Mouse (Mus musculus) CH12.LX (cell line): Measurements from ENCODE around the gene Mfsd2a. TPM values are rescaled to one million over a fixed set of nuclear protein-coding genes. Genes with fewer than 3 reads are reported as not detected.

Source experiments
- DNase-seq: peaks from one replicate; pipeline ENCODE4 v3.0.0-alpha.2; 2013; ENCODE audit errors: extremely low read depth
- H3K27ac ChIP-seq: 2 replicates; pipeline ENCODE4 v1.5.1; 2012; ENCODE audit warnings: low read depth, mild to moderate bottlenecking, control low read depth, moderate library complexity; ENCODE audit not compliant: insufficient read depth
- H3K27me3 ChIP-seq: replicated peaks from 2 replicates; pipeline ENCODE3; 2012; ENCODE audit warnings: inconsistent platforms
- H3K36me3 ChIP-seq, 2 experiments: replicated peaks in 1 of 2; 2 replicates each; pipeline versions ENCODE3 to v1.6.1; 2012; ENCODE audit warnings: inconsistent platforms in 1 of 2, low read length in 1 of 2, mild to moderate bottlenecking in 1 of 2, mixed read lengths in 1 of 2, moderate library complexity in 1 of 2; ENCODE audit not compliant: control insufficient read depth in 1 of 2, insufficient read depth in 1 of 2
- H3K4me1 ChIP-seq, 2 experiments: 2 replicates each; pipeline ENCODE4 v1.6.1; 2012; ENCODE audit warnings: inconsistent platforms in 1 of 2, moderate library complexity in 1 of 2; ENCODE audit not compliant: insufficient read depth in 2 of 2, control insufficient read depth in 1 of 2
- H3K4me2 ChIP-seq: 2 replicates; pipeline ENCODE4 v1.6.1; 2012; ENCODE audit warnings: low read depth, mild to moderate bottlenecking, control low read depth; ENCODE audit not compliant: poor library complexity, insufficient read depth, severe bottlenecking
- H3K4me3 ChIP-seq, 3 experiments: fragments of 150-350 bp in 1 of 3; sonication (generic) in 1 of 3; replicated peaks in 1 of 3; 2 replicates each; pipeline versions ENCODE3 to v1.5.1; 2011 to 2012; ENCODE audit warnings: low read depth in 2 of 3, low read length in 2 of 3, mild to moderate bottlenecking in 2 of 3, moderate library complexity in 2 of 3, control low read depth in 1 of 3, improper control_type of control experiment in 1 of 3, inconsistent platforms in 1 of 3, mixed read lengths in 1 of 3; ENCODE audit not compliant: poor library complexity in 1 of 3
- H3K79me2 ChIP-seq: replicated peaks from 2 replicates; pipeline ENCODE4 v1.6.1; 2012; ENCODE audit warnings: mild to moderate bottlenecking, moderate library complexity; ENCODE audit not compliant: control insufficient read depth, poor library complexity, insufficient read depth, severe bottlenecking; ENCODE audit errors: extremely low read depth
- H3K9ac ChIP-seq: 2 replicates; pipeline ENCODE4 v1.6.1; 2012; ENCODE audit warnings: low read depth, mild to moderate bottlenecking, control low read depth, moderate library complexity; ENCODE audit not compliant: insufficient read depth
- H3K9me3 ChIP-seq: replicated peaks from 2 replicates; pipeline ENCODE3; 2012; ENCODE audit warnings: low read length, inconsistent platforms, mixed read lengths
- E2F4 ChIP-seq: IDR thresholded peaks from 2 replicates; pipeline ENCODE4 v1.6.1; 2011; ENCODE audit warnings: low read depth, low read length, improper control_type of control experiment; ENCODE audit not compliant: insufficient replicate concordance
- HCFC1 ChIP-seq: IDR thresholded peaks from 2 replicates; pipeline ENCODE4 v1.6.1; 2012; ENCODE audit warnings: low read depth, mild to moderate bottlenecking, inconsistent platforms, low read length, improper control_type of control experiment
- JUND ChIP-seq: conservative IDR thresholded peaks from 2 replicates; pipeline ENCODE4 v1.6.1; 2011; ENCODE audit warnings: low read depth, low read length, improper control_type of control experiment
- MAFK ChIP-seq: IDR thresholded peaks from 2 replicates; pipeline ENCODE4 v1.6.1; 2011; ENCODE audit warnings: low read length, improper control_type of control experiment; ENCODE audit not compliant: insufficient replicate concordance
- MEF2A ChIP-seq: IDR thresholded peaks from 2 replicates; pipeline ENCODE4 v1.6.1; 2014; ENCODE audit warnings: low read depth, mild to moderate bottlenecking, inconsistent platforms, low read length, improper control_type of control experiment, borderline replicate concordance
- MXI1 ChIP-seq: IDR thresholded peaks from 2 replicates; pipeline ENCODE4 v1.6.1; 2011; ENCODE audit warnings: mild to moderate bottlenecking, low read depth, low read length, improper control_type of control experiment
- NELFE ChIP-seq: IDR thresholded peaks from 2 replicates; pipeline ENCODE4 v1.6.1; 2011; ENCODE audit warnings: low read depth, low read length, improper control_type of control experiment
- PAX5 ChIP-seq: IDR thresholded peaks from 2 replicates; pipeline ENCODE4 v1.6.1; 2012; ENCODE audit warnings: low read length, inconsistent platforms, mixed read lengths
- RAD21 ChIP-seq: IDR thresholded peaks from 2 replicates; pipeline ENCODE4 v1.6.1; 2011; ENCODE audit warnings: low read depth, mild to moderate bottlenecking, low read length, improper control_type of control experiment, moderate library complexity
- RCOR1 ChIP-seq: conservative IDR thresholded peaks from 2 replicates; pipeline ENCODE4 v1.6.1; 2012; ENCODE audit warnings: low read depth, mild to moderate bottlenecking, inconsistent platforms, low read length, improper control_type of control experiment
- TBP ChIP-seq: conservative IDR thresholded peaks from 2 replicates; pipeline ENCODE4 v1.6.1; 2011; ENCODE audit warnings: low read depth, low read length, improper control_type of control experiment
- UBTF ChIP-seq: IDR thresholded peaks from 2 replicates; pipeline ENCODE4 v1.6.1; 2012; ENCODE audit warnings: low read depth, mild to moderate bottlenecking, inconsistent platforms, low read length, improper control_type of control experiment, moderate library complexity
- USF1 ChIP-seq: IDR thresholded peaks from 2 replicates; pipeline ENCODE4 v1.6.1; 2014; ENCODE audit warnings: low read depth, mild to moderate bottlenecking, inconsistent platforms, low read length, improper control_type of control experiment
- USF2 ChIP-seq: conservative IDR thresholded peaks from 2 replicates; pipeline ENCODE4 v1.6.1; 2011; ENCODE audit warnings: low read depth, low read length, improper control_type of control experiment
- ZC3H11A ChIP-seq: IDR thresholded peaks from 2 replicates; pipeline ENCODE4 v1.6.1; 2012; ENCODE audit warnings: low read depth, mild to moderate bottlenecking, inconsistent platforms, low read length, improper control_type of control experiment
- ZMIZ1 ChIP-seq: IDR thresholded peaks from 2 replicates; pipeline ENCODE4 v1.6.1; 2012; ENCODE audit warnings: low read depth, mild to moderate bottlenecking, inconsistent platforms, low read length, improper control_type of control experiment
- ZNF384 ChIP-seq: IDR thresholded peaks from 2 replicates; pipeline ENCODE4 v1.6.1; 2012; ENCODE audit warnings: low read depth, low read length, improper control_type of control experiment, inconsistent platforms
- dilution Hi-C: fragments of 300-500 bp; cut with MboI; formaldehyde crosslinking; loops from 2 replicates; pipeline ENCODE4 v1.14.3; 2020; ENCODE audit warnings: low sequenced_read_pairs; ENCODE audit not compliant: extremely low pct_unique_long_range_greater_than_20kb, extremely low pct_ligation_motif_present
- in situ Hi-C: fragments of 300-500 bp; cut with MboI; formaldehyde crosslinking; loops from 3 replicates; pipeline ENCODE4 v1.14.3; 2019; ENCODE audit warnings: low sequenced_read_pairs, low pct_ligation_motif_present, low pct_unique_long_range_greater_than_20kb, mixed read lengths
- polyA plus RNA-seq: library from polyadenylated mRNA; unstranded; fragments of >175 nt; gene quantifications from 2 replicates; pipeline ENCODE4 v1.2.1, GENCODE M21; 2012; ENCODE audit warnings: low read depth; ENCODE audit not compliant: insufficient read length
- total RNA-seq, 2 experiments: library from RNA; depleted of rRNA; stranded (reverse); fragments of 300-350 nt in 1 of 2; fragments of >200 nt in 1 of 2; gene quantifications; 2 replicates each; pipeline ENCODE4 v1.2.3; 2012 to 2014

Mfsd2a gene
- total and polyA plus RNA-seq, 3 experiments = 17.3 to 18.3 (median 17.4) TPM

DNA sequence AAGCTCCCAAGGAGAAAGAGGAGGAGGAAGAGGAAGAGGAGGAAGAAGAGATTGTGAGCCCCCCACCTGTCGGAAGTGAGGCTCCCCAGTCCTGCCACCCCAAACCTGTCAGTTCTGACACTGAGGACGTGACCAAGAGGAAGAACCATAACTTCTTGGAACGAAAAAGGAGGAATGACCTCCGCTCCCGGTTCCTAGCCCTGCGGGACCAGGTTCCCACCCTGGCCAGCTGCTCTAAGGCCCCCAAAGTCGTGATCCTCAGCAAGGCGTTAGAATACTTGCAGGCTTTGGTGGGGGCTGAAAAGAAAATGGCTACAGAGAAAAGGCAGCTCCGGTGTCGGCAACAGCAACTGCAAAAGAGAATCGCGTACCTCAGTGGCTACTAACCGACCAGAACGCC is 39.1 kb upstream of the Mfsd2a start:
- H3K4me2 ChIP-seq = no peak overlapping the region
- DNase-seq = no peak
- no peak overlapping the region for H3K4me3 ChIP-seq
- H3K79me2 ChIP-seq = no peaks in the 10 kb centered on the region
- in situ Hi-C loops = loop anchor here (5.0 kb wide), 1 partner anchor 82 kb away; no protein-coding TSS in a partner anchor
- peaks cover 32% of the 10 kb centered on the region for H3K27me3 ChIP-seq
- H3K27ac ChIP-seq = no peak overlapping the region
- H3K9ac ChIP-seq = no peak overlapping the region
- peaks cover 0 to 22% of the 10 kb centered on the region in 2 experiments; a peak in 2 of 4 replicates for H3K4me1 ChIP-seq
- no peaks in the 10 kb centered on the region for H3K9me3 ChIP-seq
- dilution Hi-C loops = no loop called here
- TF ChIP-seq JUND (no peak), USF1 (no peak), TBP (no peak)
- no peaks in the 10 kb centered on the region for H3K36me3 ChIP-seq

DNA sequence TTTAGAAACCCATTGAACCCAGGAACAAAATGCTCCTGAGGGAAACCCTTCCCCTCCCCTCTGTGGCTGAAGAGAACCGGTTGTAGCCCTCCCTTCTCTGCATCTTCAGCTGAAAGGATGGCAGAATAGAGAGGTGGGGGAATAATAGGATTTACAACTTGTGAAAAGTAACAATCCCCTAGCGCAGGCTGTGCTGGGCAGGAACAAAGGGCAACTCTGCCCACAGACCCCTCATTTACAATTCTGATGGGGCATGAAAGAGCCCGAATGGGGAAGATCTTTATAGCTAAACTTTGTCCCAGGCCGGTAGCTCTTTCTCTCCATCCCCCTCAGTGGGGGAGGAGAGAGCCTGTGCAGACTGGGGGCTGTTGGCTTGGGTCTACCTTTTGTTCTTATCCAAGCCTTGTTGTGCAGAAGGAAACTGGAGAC is 38.3 kb upstream of the Mfsd2a start:
- H3K79me2 ChIP-seq = no peaks in the 10 kb centered on the region
- H3K27ac ChIP-seq = no peak overlapping the region
- H3K4me3 ChIP-seq = no peak overlapping the region
- no peaks in the 10 kb centered on the region for H3K9me3 ChIP-seq
- dilution Hi-C loops = no loop called here
- TF ChIP-seq USF2 (no peak), NELFE (no peak), HCFC1 (no peak), UBTF (no peak), E2F4 (no peak), TBP (no peak), MAFK (no peak), ZC3H11A (no peak)
- in situ Hi-C loops = no loop called here
- no peaks in the 10 kb centered on the region for H3K36me3 ChIP-seq
- peaks cover 32% of the 10 kb centered on the region for H3K27me3 ChIP-seq
- H3K9ac ChIP-seq = no peak overlapping the region
- no peak overlapping the region for H3K4me2 ChIP-seq
- peaks cover 0 to 26% of the 10 kb centered on the region in 2 experiments; a peak in 2 of 4 replicates for H3K4me1 ChIP-seq
- DNase-seq = no peak

DNA sequence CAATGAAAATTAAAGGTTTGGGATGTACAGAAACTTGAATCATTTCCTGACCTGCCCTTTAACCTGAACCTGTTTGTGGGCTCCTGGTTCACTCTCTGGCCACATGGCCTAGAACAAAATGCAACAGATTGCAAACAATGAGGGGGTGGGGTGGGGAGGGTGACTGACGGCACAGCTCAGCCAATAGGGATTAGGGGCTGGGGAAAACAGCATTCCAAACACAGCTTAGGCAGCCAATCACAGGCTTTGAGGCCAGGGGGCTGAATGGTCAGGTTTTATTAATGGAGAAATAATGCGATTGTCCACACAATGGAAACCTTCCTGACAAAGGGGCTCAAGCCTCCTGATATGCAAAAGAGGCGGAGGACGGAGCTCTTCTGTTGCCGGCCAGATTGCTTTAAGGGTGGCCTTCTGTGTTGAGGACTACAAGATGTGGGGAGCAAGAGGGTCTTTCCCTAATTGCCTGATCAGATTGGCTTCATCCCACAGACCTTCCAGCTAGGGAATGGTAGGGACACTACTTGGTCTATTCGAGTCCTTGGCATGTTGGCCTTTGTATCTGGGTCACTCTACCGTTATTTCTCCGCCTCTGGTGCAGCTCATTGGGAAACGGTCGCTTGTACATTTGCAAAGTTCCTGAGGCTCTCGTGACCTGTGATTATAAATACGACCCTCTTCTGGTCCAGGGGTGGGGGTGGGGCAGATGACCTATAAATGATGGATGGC is 37.7 kb upstream of the Mfsd2a start:
- DNase-seq = no peak
- Histone ChIP-seq H3K27me3 (peaks cover 32% of the 10 kb centered on the region), H3K9me3 (no peaks in the 10 kb centered on the region), H3K79me2 (no peaks in the 10 kb centered on the region), H3K4me1 (peaks cover 0 to 26% of the 10 kb centered on the region in 2 experiments; a peak in 2 of 4 replicates), H3K36me3 (no peaks in the 10 kb centered on the region), H3K4me2 (no peak overlapping the region), H3K27ac (no peak overlapping the region), H3K4me3 (no peak overlapping the region), H3K9ac (no peak overlapping the region)
- TF ChIP-seq USF1 (no peak), MEF2A (no peak), RAD21 (no peak), RCOR1 (no peak), PAX5 (no peak), E2F4 (no peak), ZNF384 (no peak), ZMIZ1 (no peak), JUND (no peak), TBP (no peak), MXI1 (no peak), UBTF (no peak), ZC3H11A (no peak)
- dilution Hi-C loops (no loop called here), in situ Hi-C loops (no loop called here)
